Mouse (Mus musculus): ENCODE data around the gene Dek.

Dek gene

DNA sequence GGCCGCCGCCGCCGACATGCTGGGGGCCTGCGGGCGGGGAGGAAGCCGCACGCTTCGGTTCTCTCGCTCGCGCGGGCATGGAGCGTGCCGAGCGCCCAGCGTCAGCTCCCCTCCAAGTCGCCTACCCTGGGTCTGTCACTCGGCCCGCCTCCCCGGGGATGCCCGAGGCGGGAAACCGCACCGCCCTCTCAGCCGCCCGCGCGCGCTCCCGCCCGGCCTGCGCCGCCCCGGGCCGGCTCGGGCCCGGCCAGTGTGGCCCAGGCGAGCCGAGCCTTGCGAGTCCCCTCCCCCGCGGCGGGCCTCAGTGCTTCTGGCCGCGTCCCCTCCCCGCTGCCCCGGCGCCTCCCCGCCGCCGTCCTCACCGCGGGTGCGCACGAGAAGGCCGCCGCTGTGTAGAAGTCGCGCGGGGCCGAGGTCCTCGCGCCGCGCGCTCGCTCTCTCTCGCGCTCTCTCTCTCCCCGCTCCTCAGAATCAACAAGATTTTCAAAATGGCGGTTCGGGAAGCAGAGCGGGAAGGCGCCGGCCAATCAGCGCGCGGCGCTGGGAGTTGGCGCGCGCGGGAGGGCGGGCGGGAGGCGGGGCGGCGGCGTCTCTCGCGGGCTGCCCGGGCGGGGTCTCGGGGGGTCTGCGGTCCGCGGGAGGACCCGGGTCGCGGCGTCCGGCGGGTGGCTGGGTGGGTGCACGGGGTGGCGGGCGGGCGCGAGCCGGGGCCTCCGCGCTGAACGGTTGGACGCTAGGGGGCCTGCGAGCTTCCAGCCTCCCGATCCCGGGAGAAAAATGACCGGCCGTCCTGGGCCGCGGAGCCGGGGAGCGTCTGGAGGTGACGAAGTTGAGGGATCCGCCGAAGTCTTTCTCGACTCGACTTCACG lies at the start of gene Dek:
Dek (minus strand) TSS at position 491 of the 869 bp plus-strand sequence.
- in situ Hi-C loops (cut with MboI, MseI) = loop anchor here (10.0 kb wide), 1 partner anchor 1439 kb away; no protein-coding TSS in a partner anchor

DNA sequence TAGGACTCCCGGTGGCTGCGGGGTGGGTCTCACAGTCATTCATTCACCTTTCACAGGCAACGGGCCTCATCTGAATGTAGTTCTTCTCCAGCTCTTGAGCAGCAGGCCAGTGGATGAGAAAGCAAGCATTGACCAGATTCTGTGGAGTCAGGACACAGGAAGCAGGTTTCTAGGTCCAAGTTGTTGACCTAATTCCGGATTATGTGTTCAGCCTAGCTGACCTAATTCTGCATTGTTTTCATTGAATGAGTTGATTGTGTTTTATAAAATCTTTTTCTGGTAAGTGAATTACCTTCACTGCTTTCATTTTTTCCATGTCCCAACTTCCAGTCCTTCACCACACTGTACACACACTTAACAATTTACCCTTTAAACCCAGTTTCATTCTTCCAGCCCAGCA lies 48.9 kb upstream of the Dek start:
- in situ Hi-C loops (cut with MboI, MseI) = loop anchor here (5.0 kb wide), 1 partner anchor 132 kb away; no protein-coding TSS in a partner anchor

DNA sequence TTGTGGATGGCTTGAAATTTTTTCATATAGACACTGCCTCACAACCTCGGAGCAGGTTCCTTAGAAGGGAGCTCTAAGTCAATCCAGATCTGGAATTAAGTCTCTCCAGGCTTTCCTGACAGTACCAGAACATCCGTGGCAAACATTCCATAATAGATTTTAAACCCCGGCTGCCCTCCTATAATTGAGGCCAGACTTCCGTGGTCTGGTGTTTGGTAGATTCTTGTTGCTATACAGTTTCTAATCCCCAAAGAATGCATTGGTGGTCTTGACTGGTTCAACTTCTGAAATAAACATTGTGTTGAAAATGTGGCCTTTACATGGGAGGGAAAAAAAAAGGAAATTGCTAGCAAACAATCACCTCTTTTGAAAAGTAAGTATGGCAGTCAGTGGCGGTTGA lies 47.2 kb upstream of the Dek start:
- in situ Hi-C loops (cut with MboI, MseI) = no loop called here

DNA sequence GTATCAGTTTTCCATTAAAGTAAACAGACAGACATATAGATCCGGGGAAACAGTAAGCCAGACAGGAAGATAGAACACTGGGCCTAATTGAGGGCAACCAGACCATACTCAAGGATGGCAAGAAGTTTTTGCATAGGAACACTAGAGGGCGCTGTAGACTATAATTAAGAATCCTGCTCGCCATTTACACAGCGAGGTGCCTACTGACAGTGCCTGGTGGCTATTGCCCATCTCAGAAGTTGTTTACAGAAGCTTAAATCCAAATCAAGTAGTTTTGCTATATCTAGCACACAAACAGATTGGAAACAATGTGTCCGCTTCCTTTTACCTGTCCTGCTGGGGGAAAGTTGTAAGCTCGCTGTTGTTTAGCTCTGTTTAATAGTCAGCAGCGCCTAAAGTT lies 46.4 kb upstream of the Dek start:
- in situ Hi-C loops (cut with MboI, MseI) = no loop called here

DNA sequence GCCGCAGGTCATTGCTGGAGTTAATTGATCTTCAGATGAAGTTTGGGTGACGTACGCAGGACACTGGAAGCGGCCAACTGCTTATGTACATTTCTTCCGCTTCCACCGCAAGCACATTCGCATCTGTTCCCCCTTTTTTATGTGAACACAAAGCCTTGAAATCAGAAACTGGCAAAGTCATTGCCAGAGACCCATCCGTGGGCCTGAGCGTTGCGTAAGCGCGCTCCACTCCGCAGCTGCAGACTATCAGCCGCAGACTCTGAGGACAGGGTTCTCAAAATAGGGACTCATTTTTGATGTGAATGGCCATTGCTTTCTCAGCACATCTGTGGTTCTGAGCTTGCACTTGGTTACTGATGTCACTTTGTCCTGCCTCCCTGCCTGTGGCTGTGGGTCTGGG lies 45.1 kb upstream of the Dek start:
- in situ Hi-C loops (cut with MboI, MseI) = no loop called here

DNA sequence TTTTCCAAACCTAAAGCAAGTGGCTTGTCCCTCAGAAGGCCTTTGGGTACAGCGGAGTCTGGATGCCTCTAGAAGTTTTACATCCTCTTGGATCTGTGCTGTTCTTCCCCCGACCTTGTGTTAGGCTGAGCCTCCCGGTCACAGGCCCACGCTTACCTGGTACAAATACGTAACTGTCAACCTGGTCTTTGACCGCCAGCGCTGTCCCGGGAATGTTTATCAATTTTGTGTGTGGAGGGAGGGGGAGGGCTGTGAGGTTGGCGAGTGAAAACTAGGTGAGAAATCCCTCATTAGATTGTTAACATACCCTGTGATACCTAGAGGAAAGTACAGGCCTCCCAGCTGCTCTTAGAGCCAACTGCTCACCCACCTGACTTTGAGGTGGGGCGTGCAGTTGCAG lies 44.0 kb upstream of the Dek start:
- in situ Hi-C loops (cut with MboI, MseI) = no loop called here

DNA sequence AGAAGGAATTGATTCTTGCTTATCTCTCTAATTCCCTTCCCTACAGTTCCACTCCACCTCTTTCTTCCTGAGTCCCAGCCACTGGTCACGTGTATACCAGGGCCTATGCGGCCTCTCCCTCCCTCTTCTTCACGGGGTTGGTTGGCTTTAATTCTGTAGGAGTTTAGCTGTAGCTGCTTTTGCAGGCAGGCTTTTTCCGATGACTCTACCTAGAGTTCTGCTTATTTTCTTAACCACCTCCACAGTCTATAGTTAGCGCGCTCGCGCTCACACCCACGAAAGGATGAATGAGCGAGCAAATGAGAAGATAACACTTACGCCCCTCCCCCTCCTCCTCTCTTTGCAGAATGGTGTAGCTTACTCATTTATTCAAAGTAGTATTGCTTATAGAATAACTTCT lies 42.6 kb upstream of the Dek start:
- in situ Hi-C loops (cut with MboI, MseI) = no loop called here

DNA sequence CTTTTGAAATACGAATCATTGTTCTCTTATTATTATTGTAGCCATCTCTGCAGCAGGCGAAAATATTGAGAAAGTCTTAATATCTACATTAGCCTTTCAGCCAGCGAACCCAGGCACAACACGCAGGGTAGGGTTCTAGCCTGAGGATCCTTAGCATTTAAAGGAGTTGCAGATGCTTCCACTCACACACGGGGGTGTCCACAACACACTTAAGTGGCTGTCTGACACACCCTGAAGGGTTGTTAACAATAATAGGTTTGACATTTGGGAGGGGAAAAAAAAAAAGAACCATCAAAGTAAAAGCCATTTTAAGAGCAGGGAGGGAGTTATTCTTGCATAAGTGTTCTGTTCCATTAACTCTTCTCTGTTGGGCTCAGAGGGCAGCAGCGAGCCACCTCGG lies 40.4 kb upstream of the Dek start:
- in situ Hi-C loops (cut with MboI, MseI) = no loop called here

DNA sequence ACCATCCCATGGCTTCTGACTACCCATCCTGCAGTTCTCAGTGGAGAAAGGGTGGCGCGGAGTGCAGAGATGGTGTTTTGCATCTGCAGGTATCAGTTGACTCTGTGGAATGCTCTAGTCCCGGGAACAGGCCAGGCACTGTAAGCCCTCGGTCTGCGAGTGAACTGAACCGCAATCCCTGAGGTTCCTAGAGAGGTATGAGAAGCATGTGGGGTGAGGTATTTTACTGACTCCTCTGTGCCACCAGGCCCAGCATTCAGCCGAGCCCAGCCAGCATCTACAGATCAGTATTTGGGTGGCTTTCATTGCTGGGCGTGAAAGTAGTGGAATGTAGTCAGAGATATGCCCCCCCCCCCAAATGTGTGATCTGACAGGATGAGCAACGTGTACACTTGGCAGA lies 39.9 kb upstream of the Dek start:
- in situ Hi-C loops (cut with MboI, MseI) = no loop called here

DNA sequence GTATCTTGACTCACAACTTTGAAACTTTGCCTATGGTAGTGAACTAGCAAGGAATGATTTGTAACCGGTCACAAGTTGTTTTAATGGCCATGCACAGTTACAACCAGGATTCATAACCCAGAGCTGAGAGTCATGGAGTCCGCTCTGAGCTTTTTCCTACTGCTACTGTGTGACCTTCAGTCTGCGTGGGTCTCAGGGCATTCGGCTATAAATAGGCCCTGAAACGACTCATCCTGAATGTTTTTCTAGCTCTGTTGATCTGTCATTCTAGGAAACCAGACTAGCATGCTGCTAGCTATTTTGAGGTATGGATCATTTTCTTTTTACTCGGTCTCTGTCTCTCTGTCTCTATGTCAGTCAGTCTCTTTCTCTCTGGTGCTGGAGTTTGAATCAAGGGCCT lies 36.8 kb upstream of the Dek start:
- in situ Hi-C loops (cut with MboI, MseI) = no loop called here

DNA sequence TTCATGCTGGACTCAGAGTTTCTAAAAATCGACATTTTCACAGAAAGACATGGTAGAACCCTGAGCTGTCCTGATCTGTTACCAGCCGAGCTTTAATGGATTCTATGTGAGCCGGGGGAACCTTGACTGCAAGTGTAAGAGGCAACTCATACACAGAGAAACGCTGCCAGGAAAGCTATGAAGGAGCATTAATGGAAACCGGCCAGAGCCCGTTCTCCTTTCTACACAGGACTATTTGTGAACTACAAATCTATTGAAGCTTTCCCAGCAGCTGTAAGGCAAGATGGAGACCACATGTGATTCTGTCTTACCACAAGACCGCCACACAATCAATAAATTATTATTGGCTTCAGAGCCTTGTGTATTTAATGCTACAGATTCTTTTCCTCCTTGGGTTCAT lies 29.7 kb upstream of the Dek start:
- in situ Hi-C loops (cut with MboI, MseI) = no loop called here

DNA sequence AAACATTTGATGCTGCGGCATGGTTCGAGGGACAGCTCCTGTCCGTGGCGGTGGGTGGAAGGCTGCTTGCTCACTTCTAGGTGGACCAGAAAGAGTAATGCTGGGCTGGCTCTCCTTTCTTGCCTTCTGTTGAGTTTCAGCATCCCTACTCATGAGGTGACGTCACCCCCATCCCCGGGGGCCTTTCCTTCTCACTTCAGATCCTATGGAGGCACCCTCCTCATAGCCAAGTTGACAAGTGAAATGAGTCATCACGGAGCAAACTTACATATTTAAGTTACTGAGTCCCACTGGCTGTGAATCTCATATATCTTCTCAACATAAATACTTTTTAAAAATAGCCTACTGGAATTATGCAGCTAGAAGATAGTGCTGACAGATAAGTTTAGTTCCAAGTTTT lies 28.8 kb upstream of the Dek start:
- in situ Hi-C loops (cut with MboI, MseI) = no loop called here

DNA sequence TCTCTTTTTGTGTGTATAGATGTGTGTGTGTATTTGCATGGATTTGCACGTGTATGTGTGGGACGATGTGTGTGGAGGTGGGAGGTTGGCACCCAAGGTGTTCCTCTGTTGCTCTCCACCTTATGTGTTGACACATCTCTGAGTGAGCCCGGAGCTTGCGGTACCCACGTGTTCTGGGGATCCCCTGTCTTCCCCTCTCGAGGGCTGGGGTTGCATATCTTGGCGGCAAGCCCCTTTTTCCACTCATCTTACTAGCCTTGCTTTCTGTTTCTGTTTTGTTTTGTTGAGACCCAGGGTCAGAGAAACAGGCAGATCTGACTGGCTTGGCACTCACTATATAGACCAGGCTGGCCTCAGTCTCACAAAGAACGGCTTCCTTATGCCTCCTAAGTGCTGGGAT lies 27.1 kb upstream of the Dek start:
- in situ Hi-C loops (cut with MboI, MseI) = no loop called here

DNA sequence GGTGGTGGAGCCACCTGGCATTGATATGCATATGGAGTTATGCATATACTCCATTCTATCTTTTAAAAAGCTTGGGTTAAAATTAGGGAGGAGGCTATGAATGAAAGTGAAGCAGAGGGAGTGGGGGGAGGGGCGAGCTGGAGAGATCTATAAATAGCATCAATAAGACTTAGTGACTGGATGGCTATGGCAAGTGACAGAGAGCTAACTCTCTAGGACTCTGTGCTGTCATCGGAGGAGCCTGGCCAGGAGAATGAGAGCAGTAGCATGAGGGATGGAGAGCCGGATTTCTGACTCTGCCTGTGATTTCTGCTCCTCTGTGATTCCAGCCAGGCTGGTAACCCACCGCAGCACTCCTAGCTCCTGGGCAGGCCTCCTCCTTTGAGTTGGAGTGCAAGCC lies 23.1 kb upstream of the Dek start:
- in situ Hi-C loops (cut with MboI, MseI) = no loop called here

DNA sequence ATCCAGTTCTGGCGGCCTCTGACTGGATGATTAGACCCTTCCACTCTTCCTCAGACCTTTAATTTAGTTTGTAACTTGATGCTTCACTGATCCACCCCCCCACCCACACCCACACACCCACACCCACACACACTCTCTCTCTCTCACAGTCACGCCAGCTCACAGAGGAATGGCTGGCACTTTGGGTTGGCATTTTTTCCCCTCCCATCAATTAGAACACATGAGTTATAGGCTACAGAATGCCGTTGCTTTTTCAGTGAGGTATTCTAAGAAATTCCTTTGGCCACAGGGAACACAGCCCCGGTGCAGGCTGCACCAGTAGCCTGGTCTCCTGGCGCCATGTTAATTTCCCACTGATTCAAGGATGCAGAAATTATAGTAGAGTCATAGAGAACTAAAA lies 19.6 kb upstream of the Dek start:
- in situ Hi-C loops (cut with MboI, MseI) = no loop called here

DNA sequence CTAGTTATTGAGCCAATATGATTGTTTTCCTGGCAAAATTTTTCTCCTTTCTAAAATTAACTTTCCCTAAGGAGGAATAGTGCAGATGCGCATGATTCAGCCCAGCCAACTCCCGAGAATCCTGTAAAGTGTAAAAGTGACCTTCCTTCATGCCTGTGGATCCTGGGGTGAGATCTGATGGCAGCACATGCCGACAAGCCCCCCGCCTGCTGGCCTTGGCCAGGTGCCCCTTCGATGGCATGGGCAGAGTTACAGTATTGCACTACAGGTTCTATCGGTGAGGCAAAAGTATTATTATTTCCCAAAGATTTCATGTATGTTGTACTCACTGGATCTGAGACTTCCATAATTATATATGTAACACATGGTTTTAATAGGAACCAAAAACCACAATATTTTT lies 19.0 kb upstream of the Dek start:
- in situ Hi-C loops (cut with MboI, MseI) = no loop called here

DNA sequence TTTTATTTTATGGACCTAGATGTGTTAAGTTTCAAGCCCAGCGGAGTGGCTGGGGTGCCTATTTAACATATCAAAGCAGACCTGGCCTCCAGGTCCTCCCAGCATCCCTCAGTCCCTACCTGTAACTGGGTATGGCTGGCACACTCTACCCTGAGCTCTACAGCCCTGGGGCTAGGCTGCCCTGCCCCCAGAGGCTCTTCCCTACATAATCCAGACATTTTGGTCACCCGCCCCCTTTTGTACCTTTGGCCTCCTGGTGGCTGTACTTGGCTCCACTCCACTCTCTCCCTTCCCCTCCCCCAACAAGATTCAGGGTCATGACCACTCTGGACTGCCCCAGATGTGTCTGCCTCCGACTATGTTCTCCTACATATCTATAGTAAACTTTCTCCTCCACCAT lies 18.4 kb upstream of the Dek start:
- in situ Hi-C loops (cut with MboI, MseI) = no loop called here

DNA sequence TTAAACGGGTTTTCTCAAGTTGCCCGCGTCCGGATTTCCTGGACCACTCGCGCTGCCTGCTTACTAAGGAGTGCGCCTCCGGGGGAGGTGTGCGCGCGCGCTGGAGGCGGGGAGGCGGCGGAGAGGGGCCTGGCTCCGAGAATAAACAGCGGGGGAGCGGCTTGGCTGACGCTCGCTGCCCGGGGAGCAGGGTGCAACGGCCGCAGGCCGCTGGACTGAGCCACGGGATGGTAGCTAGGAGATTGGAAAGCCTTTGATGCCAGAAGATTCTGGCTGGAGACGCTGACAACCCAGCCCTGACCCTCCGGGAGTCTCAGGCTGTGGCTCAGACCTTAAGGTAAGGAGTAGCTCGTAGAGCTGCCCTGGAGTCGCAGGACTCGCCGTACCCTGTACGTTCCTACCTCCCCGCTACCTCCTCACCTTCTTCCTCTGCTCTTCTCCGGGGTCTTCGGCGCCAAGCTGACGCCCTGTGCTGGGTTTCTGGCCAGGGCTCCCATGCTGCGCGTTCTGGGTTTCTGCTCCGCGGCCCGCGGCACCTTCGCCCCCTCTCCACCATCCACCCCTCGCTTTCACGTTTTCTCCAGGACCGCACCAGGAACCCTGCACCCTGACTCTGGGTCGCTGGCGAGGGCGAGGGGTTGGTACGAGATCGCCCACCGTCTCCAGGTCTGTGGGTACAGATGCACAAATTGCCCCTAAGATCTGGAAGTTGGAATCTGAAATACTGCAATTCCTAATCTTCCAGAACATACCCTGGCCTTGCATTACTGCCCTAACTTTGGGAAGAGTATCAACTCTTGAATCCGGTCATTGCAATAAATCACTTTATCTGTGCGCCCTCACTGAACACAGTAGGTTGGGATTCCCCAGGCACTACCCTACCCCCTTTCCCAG lies 16.8 kb upstream of the Dek start, which contains the start of gene Rnf144b:
Rnf144b (plus strand) TSS at position 120 of the 894 bp plus-strand sequence.
- in situ Hi-C loops (cut with MboI, MseI) = no loop called here

DNA sequence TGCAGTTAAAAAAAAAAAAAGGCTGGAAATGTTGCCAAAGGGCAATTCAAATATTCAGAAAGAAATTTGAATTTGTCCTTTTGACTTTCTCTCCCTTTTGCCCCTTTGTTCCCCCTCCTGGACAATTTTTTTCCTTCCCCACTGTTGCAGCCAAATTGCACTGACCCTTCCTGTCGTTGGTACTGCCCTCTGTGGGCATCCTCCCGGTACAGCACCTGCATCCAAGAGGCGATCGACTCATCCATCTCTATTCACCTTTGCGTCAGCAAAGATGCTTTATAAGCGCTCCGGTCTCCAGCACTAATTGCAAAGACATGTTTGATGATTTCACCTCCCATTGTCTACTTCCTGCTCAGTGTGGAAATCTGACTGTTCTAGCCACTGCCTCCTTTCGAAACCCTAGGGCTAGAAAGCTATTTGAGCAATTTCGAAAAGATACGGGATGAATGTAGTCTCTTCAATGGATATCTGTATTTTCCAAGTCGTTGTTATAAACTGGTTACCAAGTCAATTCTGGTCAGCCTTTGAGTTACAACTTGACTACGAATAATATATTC lies 15.4 kb upstream of the Dek start:
- in situ Hi-C loops (cut with MboI, MseI) = no loop called here

DNA sequence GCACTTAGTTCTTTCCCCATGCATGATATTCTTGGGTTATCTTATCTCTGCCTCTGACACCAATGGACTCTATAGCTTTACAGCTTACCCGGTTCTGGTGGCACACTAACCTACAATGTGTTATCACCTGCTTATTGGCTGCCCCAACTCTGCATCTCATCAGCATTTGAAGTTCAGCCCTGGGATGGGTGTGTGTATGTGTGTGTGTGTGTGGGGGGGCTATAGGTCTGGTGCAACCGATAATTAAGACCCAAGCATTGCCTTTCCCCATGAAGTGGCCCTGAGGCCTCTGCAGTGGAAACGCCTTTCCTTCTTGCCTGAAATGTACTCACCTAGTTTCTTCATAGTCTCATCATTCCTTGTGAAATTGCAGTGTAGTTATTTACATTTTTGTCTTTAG lies 10.0 kb upstream of the Dek start:
- in situ Hi-C loops (cut with MboI, MseI) = no loop called here

DNA sequence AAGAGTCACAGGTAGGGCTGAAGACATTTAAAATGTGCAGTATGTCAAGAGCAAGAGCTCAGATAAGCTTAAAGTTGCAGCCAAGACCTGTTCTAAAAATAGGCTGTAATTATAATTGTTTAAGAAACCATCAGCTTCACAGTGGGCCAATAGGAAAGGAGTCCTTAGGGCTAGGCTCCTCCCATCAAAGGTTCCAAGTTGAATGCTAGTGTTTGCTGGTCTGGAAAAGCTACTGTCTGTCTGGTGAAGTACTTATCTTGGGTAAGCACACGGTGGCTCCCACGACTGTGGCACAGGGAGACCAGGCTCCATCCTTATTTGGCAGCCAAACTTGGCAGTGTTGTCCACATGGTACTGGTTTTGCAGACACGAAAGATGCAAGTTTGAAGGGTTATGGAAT lies 6.9 kb upstream of the Dek start:
- in situ Hi-C loops (cut with MboI, MseI) = no loop called here

DNA sequence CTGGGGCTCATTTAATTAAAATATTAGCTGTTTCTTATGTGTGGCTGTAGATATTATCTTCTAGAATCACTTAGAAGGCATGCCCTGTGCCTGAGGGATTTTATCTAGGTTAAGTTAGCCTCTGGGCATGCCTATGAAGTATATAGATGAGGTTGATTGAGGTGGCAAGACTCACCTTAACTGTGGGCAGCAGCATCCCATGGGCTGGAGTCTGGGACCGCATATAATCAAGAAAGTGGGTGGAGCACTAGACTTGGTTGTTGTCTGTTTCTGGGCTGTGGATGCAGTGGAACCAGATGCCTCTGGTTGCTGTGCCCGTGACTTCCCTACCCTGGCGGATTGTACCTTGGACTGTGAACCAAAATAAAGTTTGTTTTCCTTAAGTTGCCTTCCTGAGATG lies 6.1 kb upstream of the Dek start:
- in situ Hi-C loops (cut with MboI, MseI) = no loop called here
